ENCODE assay signal across 21 mouse cellular contexts in genomic region chr13:83045970-83046369, GRCm38 (mm10).
A peak's percentile ranks its signal among the peaks of the same experiment; 100 is the strongest.
DNase-seq lines count a peak whose midpoint lies in the region; ATAC-seq and TF ChIP-seq lines count a peak whose summit lies in the region.
"Had no signal": no experiment of that assay in that cellular context is flagged by ENCODE, and none has a peak within 500 bp of the region (broad histone marks: within the 10 kb centered on the region; RNA-seq: fewer than 3 reads in every experiment).

No protein-coding gene starts in this region.

- H3K36me3 ChIP-seq in spleen, adult 2 months (ENCODE audit: control insufficient read depth, insufficient read depth, low read length), result no peaks in the 10 kb centered on the region
- no peaks in the 10 kb centered on the region for H3K36me3 ChIP-seq in splenic B cell, adult 2 months (ENCODE audit: control insufficient read depth, insufficient read depth, low read length, poor library complexity, severe bottlenecking)
- H3K36me3 ChIP-seq: G1E had no signal

- intact Hi-C loops in gastrocnemius, postnatal 14 days (cut with DNase I; ENCODE audit: low total_unique reads), result no loop called here

- H3K4me3 ChIP-seq in spleen, adult 2 months (ENCODE audit: extremely low read depth, insufficient read depth, insufficient read length), result no peak overlapping the region

- H3K4me1 ChIP-seq in spleen, adult 2 months (ENCODE audit: control insufficient read depth, insufficient read depth, insufficient read length), result peaks cover 17% of the 10 kb centered on the region

- DNase-seq in spleen, adult 2 months (ENCODE audit: low read depth in 1 of 2, low spot score in 2 of 2), result peak in 1 of 2 experiments; percentile 24
- no peak for DNase-seq in spleen, postnatal 4 days (ENCODE audit: low spot score in 2 of 2)
- DNase-seq in spleen, postnatal 36 days (ENCODE audit: low spot score in 2 of 2), result peak; percentile 27 to 49
- no peak for DNase-seq in spleen, postnatal 14 days (ENCODE audit: low spot score in 2 of 2)
- peak; percentile 55 for DNase-seq in splenic B cell, adult 2 months (ENCODE audit: low read depth, low spot score)
- no peak for DNase-seq in gastrocnemius, postnatal 14 days
- DNase-seq in gastrocnemius, adult 8-10 months (ENCODE audit: low spot score in 2 of 2), result no peak
- DNase-seq: adrenal gland, adult 2 months; adrenal gland, adult 8-10 months; adrenal gland, postnatal 10 days; adrenal gland, postnatal 14 days; adrenal gland, postnatal 25 days; adrenal gland, postnatal 36 days; cerebellum, adult 11 months; cerebellum, adult 11-12 months had no signal

- peak; percentile 55; the same call in 1 of the 2 replicates for ATAC-seq in neutrophil, adult 5-6 weeks (ENCODE audit: extremely low read depth, insufficient number of reproducible peaks, low FRiP score, poor library complexity, severe bottlenecking)
- ATAC-seq: activated CD4-positive, CD25-positive, alpha-beta regulatory T cell, adult 4 months; CD4-positive, CD25-positive, alpha-beta regulatory T cell, adult 4 months; Patski had no signal

- peak overlapping the region; percentile 85 for H3K27ac ChIP-seq in spleen, adult 2 months (ENCODE audit: insufficient read depth, low read length)

- TF ChIP-seq POLR2A in spleen, adult 2 months (IDR thresholded peaks at IDR 0.05; ENCODE audit: low read depth, low read length), result no peak

- TF ChIP-seq CTCF in spleen, adult 2 months (IDR thresholded peaks at IDR 0.05; ENCODE audit: extremely low read depth, insufficient read depth, insufficient read length, insufficient replicate concordance), result no peak

- WGBS in spleen, adult 2 months, result 60% methylated on average over 2 of the region's 2 CpGs

- no peaks in the 10 kb centered on the region for H3K27me3 ChIP-seq in spleen, adult 2 months (ENCODE audit: control insufficient read depth, insufficient read depth, low read length)
- H3K27me3 ChIP-seq in splenic B cell, adult 2 months (ENCODE audit: control insufficient read depth, insufficient read depth, low read length, poor library complexity, severe bottlenecking), result no peaks in the 10 kb centered on the region
- H3K27me3 ChIP-seq: CH12.LX, Patski had no signal

Comparison
In these comparisons a context has a peak if more than half of its experiments do, and no peak if none do; other contexts are left out.
1. DNase-seq: peak in spleen, postnatal 36 days (2 of 2) and splenic B cell, adult 2 months (single experiment); none in spleen, postnatal 4 days (0 of 2), spleen, postnatal 14 days (0 of 2), gastrocnemius, postnatal 14 days (single experiment) and gastrocnemius, adult 8-10 months (0 of 2).